Mouse (Mus musculus): Measurements from ENCODE around the gene Ifitm2. TPM values are rescaled to one million over a fixed set of nuclear protein-coding genes. Genes with fewer than 3 reads are reported as not detected.
A peak's percentile ranks its signal among the peaks of the same experiment; 100 is the strongest.

Ifitm2 gene
- polyA plus RNA-seq (2015; fragmentation: Nextera tagmentation; extraction: Ambion mirVana), result 1,251 and 1,347 TPM in 2 replicates

DNA sequence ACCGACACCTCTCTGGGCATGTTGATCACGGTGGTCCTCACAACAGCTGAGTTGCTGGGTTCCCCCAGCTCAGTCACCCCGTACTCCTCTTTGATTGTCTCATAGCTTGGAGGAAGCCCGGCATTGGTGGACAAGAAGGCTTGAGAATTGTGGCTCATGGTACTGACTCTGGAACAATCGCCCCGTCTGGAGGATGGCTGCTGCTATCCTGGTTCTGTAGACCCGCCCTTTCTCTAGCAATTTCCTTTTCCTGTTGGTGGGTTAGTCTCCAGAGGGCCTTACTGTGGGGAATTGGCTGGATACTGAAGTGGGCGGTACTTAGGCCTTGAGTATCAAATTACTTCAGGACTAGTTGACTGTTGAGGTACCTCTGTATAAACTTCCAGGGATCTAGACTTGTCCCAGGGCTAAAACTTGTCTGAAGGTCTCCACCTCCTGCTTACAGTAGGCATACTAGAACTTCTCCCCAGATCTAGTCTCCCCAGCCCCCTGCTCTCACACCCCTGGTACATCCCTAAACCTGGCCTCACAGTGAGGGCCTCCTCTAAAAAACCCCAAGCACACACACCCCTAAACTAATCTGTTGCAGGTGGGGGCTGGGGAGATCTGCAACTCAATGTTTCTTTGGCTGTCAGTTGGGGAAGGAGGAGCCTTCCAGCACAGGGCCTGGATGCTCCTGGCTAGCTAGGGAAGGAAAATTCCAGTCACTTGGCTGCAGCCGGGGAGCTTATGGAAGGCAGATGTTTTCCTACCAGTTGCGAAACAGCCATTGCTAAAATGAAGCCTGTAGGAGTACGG, at the start of gene Ifitm2, which contains the start of gene Gm45717:
Ifitm2 (minus strand) TSS at position 230 of the 798 bp plus-strand sequence.
Gm45717 (minus strand) TSS at position 180 of the 798 bp plus-strand sequence.
- H3K4me3 ChIP-seq (replicated peaks), result peak within 1 kb of the TSS; percentile 60
- H3K36me3 ChIP-seq, result 0 out of 2 replicates have a peak, but pooled peaks cover 3% of the 10 kb centered on the region
- H3K27me3 ChIP-seq (replicated peaks), result no peaks in the 10 kb centered on the region
- H3K4me2 ChIP-seq (replicated peaks), result peak within 1 kb of the TSS; percentile 84
- H3K9ac ChIP-seq, result peak within 1 kb of the TSS; percentile 63
- 4% methylated on average over 11 of the region's 11 CpGs for WGBS
- peak; percentile 92 for ATAC-seq
- no peaks in the 10 kb centered on the region for H3K9me3 ChIP-seq
- H3K4me1 ChIP-seq (replicated peaks), result peaks cover 42% of the 10 kb centered on the region
- peak within 1 kb of the TSS; percentile 95 for H3K27ac ChIP-seq

DNA sequence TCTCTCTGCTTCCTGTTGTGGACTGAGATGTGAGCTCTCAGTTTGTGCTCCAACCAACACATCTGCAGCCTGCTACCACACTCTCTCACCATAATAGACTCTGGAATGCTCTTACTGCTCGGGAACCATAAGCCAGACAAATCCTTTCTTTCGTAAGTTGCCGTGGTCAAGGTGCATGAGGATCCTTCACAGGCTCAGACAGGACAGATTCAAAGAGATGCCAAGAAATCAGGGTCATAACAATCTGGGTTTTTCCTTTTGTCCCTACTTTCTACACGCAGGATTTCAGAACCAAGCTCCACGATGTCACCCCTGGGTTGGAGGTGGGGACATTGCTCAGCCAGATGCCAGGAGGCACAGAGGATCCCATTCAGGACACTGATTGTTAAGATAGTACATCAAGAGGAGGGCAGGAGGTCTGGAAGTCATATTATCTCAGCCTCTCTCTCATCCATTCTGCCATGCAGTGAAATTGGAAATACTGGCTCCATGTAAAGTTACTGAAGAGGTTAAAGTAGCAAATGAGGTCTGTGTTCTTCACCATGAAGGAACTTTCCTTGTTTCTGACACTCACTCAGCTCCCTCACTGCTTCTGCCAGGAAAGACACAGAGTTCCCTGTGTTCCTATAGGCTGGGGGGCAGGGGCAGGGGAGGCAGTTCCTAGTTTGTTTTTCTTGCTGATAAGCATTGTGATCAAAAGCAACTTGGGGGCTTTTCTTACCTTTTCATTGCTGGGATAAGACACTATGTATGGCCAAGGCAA, 47.6 kb upstream of the Ifitm2 start:
- H3K4me2 ChIP-seq (replicated peaks), result no peak overlapping the region
- no peak overlapping the region for H3K27ac ChIP-seq
- 80% methylated on average over 5 of the region's 5 CpGs for WGBS
- H3K27me3 ChIP-seq (replicated peaks), result no peaks in the 10 kb centered on the region
- no peaks in the 10 kb centered on the region for H3K36me3 ChIP-seq
- ATAC-seq, result no peak
- no peak overlapping the region for H3K4me3 ChIP-seq (replicated peaks)
- peaks cover 3% of the 10 kb centered on the region; the same call in 1 of the 2 replicates for H3K4me1 ChIP-seq (replicated peaks)
- no peak overlapping the region for H3K9ac ChIP-seq
- no peaks in the 10 kb centered on the region for H3K9me3 ChIP-seq

DNA sequence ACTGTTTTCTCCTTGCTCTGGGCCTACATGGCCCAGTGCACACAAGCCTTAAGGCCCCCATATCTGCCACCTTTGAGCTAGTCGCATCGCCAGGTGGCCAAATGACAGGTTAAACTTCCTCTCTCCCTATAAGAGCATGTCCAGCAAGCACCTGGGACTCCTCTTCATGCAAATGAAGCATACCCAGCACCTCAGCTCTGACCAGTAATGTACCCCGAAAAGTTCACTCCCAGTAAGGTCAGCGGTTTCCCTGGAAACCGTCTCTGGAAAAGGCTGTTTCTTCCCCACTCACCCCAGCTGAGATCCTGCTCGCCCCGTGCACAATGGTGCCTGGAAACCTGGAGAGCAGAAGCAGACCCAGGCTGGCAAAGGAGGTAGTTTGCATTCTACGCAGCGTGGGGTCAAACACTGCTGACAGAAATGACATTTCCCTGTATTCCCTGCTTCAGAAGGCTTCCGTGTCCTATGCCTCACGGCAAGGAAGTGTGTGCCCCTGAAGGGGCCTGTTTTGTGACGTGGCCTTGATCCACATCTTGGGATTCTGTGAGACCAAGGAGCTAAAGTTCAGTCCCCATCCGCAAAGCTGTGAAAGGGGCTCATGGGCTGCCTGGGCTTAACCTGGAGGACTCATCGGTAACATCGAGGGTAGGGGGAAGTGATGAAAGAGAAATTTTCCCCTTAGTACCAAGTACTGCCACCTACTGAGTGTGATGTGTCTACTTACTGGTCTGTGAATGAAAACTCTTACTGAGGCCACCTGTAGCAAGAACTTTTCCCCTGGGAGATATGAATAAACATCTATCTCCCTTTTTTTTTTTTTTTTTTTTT, 45.3 kb upstream of the Ifitm2 start:
- Histone ChIP-seq H3K4me3 (replicated peaks) (no peak overlapping the region), H3K27me3 (replicated peaks) (no peaks in the 10 kb centered on the region), H3K9ac (no peak overlapping the region), H3K27ac (no peak overlapping the region), H3K4me1 (replicated peaks) (no peaks in the 10 kb centered on the region), H3K9me3 (no peaks in the 10 kb centered on the region), H3K36me3 (no peaks in the 10 kb centered on the region), H3K4me2 (replicated peaks) (no peak overlapping the region)
- 73% methylated on average over 15 of the region's 15 CpGs for WGBS
- ATAC-seq, result no peak

DNA sequence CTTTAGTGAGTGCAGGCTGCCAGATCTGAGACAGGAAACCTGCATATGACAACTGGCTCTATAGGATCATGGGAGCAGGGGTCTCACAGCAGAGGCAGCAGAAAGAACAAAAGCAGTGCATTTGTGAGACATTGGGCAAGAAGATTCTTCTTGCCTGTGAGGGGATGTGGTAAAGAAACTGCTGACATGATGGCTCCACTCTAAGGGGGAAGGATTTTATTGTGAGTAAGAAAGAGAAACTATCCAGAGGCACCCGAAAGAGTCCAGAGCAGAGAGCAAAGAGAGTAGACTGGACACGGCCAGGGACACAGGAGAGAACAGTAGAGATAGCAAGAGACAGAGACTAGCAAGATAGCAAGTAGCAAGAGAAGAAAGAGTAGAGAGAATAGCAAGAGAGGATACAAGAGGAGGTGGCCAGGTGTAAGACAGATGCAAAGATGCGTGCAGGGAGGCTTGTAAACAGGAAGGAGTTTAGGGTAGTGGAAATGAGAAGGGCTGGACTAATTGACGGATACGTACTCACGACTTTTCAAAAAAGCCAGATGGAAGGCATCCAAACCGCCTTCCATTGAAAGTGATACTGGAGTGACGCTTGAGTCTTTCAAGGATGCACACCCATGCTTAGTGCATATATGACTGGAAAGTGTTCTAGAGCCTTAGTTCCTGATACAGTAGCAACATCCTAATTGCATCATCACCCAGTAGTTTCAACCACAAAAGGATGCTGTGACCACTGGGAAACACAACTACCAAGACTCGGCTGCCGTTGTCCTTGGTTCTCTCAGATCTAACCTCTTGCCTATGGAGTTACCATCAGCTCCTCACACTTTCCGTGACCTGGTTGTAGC, 43.3 kb upstream of the Ifitm2 start:
- Histone ChIP-seq H3K27me3 (replicated peaks) (no peaks in the 10 kb centered on the region), H3K4me2 (replicated peaks) (no peak overlapping the region), H3K27ac (0 out of 2 replicates have a peak overlapping the region, but pooled peaks have one; percentile 9), H3K9ac (no peak overlapping the region), H3K4me1 (replicated peaks) (no peaks in the 10 kb centered on the region), H3K36me3 (no peaks in the 10 kb centered on the region), H3K9me3 (no peaks in the 10 kb centered on the region), H3K4me3 (replicated peaks) (no peak overlapping the region)
- 77% methylated on average over 11 of the region's 11 CpGs for WGBS
- no peak for ATAC-seq

DNA sequence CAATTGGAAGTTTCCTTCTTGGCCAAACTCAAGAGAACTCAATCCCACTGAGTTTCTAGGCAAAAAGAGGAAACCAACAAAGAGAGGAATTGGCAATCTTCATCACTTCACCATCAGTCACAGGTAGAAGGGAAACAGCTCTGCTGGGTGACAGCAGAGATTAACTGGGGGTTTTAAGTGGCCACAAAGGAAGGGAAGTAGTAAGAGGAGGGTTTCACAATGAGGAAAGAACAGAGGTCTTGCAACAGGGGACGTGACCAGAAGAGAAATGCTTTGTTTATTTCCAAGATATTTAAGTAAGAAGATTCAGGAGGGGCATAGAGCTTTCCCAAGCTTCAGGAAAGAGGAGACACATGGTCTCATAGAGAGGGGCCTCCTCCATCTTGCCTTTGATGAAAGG, 42.0 kb upstream of the Ifitm2 start:
- no peak overlapping the region for H3K27ac ChIP-seq
- no peak overlapping the region for H3K4me2 ChIP-seq (replicated peaks)
- no peaks in the 10 kb centered on the region for H3K36me3 ChIP-seq
- no peak overlapping the region for H3K4me3 ChIP-seq (replicated peaks)
- H3K9ac ChIP-seq, result no peak overlapping the region
- H3K4me1 ChIP-seq (replicated peaks), result no peaks in the 10 kb centered on the region
- 23% methylated on average over 1 of the region's 1 CpGs for WGBS
- H3K9me3 ChIP-seq, result no peaks in the 10 kb centered on the region
- H3K27me3 ChIP-seq (replicated peaks), result no peaks in the 10 kb centered on the region
- no peak for ATAC-seq

DNA sequence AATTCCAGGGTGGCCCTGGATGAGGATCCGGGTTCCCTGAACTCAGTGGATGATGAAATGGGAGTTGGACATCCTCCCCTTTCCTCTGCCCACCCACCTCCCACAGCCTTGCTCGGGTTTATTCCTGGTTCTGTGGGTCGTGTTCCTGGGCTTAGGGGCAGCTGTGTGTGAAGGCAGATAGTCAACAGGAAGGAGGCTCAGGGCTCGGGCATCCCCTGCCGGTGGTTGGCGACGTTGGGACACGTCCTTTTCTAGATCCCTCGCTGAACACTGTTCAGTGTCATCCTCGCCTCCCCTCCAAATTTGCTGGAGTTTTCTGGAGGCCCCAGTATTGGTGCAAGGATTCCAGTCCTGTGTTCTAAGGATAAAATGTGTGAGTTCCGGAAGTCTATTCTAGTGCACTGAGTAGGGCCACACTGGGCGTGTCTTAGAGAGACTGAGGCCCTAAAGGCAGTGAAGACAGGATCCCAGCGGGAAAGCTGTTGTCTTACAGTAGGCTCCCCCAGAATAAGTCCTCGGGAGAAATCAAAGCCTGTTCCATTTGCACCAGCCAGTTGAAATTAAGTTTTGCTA, 35.4 kb upstream of the Ifitm2 start:
- H3K4me3 ChIP-seq (replicated peaks), result no peak overlapping the region
- peaks cover 11% of the 10 kb centered on the region; the same call in 1 of the 2 replicates for H3K4me1 ChIP-seq (replicated peaks)
- no peaks in the 10 kb centered on the region for H3K9me3 ChIP-seq
- WGBS, result 84% methylated on average over 14 of the region's 14 CpGs
- H3K36me3 ChIP-seq, result no peaks in the 10 kb centered on the region
- H3K27me3 ChIP-seq (replicated peaks), result no peaks in the 10 kb centered on the region
- no peak for ATAC-seq
- no peak overlapping the region for H3K9ac ChIP-seq
- no peak overlapping the region for H3K27ac ChIP-seq
- no peak overlapping the region for H3K4me2 ChIP-seq (replicated peaks)

DNA sequence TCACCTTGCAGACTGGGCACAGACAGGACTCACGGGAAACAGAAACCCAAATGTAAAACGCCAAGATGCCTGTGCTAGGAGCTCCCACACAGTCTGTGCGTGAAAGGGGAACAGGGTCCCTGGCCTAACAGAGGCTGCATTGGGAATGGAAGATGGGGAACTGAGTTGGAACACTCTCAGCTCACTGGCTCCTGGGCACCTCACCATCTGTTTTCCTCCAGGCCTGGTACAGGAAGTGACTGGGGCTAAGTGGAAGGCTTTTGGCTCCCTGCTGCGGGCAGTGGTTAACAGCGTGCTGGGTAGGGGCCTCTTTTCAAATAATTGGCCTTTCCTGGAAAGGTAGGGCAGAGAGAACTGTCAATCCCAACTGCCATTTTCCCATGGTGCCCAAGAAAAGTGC, 34.8 kb upstream of the Ifitm2 start:
- no peak; the same call in 1 of the 2 replicates for ATAC-seq
- 75% methylated on average over 5 of the region's 5 CpGs for WGBS
- H3K9ac ChIP-seq, result no peak overlapping the region
- H3K4me2 ChIP-seq (replicated peaks), result no peak overlapping the region
- H3K27me3 ChIP-seq (replicated peaks), result no peaks in the 10 kb centered on the region
- no peak overlapping the region for H3K27ac ChIP-seq
- H3K9me3 ChIP-seq, result no peaks in the 10 kb centered on the region
- no peaks in the 10 kb centered on the region for H3K36me3 ChIP-seq
- H3K4me1 ChIP-seq (replicated peaks), result peaks cover 11% of the 10 kb centered on the region; the same call in 1 of the 2 replicates
- H3K4me3 ChIP-seq (replicated peaks), result no peak overlapping the region

DNA sequence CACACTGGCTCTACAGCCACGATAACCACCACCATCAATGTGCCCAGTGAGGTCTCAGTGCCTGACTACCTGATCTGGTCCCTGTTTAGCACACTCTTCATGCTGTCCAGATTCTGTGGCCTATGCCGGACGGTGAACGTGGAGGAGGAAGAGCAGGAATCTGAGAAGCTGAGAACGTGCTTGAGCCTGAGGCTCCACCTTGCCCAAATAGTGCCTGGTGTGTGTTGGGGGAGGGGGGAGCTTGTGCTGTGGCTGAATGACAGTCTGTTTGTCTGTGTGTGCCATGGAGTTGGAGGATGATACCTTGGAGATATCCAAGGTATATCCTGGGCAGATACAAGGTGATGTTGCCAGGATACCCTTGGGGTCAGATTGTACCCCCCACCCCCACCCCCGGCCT, 34.4 kb upstream of the Ifitm2 start:
- WGBS, result 46% methylated on average over 6 of the region's 6 CpGs
- ATAC-seq, result peak; percentile 46; the same call in 1 of the 2 replicates

DNA sequence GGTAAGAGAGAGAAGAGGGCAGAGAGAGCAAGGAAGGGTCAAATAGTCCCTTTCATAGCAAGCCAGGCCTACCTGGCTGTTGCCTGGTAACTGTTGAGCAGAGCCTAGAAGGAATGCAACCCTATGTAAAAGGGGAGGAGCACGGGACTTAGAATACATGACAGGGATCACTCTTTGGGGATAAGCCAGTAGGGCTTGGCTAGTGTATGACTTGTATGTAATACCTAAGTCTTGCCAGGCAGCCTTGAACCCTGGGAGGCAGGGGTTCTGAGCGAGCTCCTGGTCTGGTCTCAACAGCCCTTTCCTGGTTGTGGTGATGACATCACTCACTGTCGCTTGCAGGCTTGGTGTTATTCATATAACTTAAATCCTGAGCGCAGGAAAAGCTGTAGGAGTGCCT, 33.2 kb upstream of the Ifitm2 start:
- ATAC-seq, result no peak
- no peak overlapping the region for H3K9ac ChIP-seq
- WGBS, result 72% methylated on average over 4 of the region's 4 CpGs

More for the DNA sequence above, 34.4 kb upstream of the Ifitm2 start:
- Histone ChIP-seq H3K27me3 (replicated peaks) (no peaks in the 10 kb centered on the region), H3K9me3 (no peaks in the 10 kb centered on the region), H3K27ac (no peak overlapping the region), H3K36me3 (no peaks in the 10 kb centered on the region), H3K4me1 (replicated peaks) (peaks cover 11% of the 10 kb centered on the region; the same call in 1 of the 2 replicates), H3K4me2 (replicated peaks) (no peak overlapping the region), H3K4me3 (replicated peaks) (no peak overlapping the region), H3K9ac (no peak overlapping the region)

DNA sequence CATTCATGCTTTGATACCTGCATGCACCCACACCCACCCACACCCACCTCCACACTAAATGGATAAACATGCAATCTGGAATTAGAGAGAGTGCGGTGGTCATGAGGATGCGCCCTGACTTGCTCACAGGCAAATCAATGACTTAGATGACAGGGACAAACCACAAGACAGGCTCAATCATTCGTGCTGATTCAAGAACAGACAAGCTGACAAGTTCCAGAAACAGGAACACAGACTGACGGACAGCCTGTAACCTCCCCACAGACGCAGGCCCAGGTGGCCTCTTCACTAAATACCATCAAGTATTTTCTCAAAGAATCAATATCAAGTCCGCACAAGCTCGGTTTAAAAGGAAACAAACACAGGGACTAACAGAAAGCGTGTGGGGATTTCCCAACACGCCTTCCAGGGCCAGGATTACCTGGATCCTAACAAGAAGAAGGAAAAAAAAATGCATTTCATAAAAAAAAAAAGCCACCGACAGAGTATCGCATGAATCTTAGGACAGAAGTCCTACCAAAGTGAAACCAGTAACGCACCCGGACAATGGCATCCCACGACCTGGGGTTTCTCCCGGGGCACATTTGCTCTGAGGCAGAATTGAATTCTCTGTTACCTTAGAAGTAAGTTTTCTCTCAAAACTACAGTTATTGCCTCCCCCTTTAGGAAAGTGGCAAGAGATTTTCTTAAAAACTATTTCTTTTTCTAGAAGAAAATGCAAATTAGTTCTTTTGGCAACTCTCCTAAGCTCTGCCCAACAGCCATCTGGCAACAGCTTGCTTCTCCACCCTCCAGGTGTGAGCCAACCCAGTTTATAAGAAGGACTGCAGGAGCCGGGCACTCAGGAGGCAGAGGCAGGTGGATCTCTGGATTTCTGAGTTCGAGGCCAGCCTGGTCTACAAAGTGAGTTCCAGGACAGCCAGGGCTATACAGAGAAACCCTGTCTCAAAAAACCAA, 31.7 kb upstream of the Ifitm2 start:
- 78% methylated on average over 17 of the region's 17 CpGs for WGBS
- no peaks in the 10 kb centered on the region for H3K36me3 ChIP-seq
- H3K27ac ChIP-seq, result no peak overlapping the region
- no peaks in the 10 kb centered on the region for H3K27me3 ChIP-seq (replicated peaks)
- H3K4me2 ChIP-seq (replicated peaks), result no peak overlapping the region
- no peaks in the 10 kb centered on the region for H3K9me3 ChIP-seq
- no peak overlapping the region for H3K4me3 ChIP-seq (replicated peaks)
- no peak overlapping the region for H3K9ac ChIP-seq
- ATAC-seq, result no peak
- H3K4me1 ChIP-seq (replicated peaks), result peaks cover 11% of the 10 kb centered on the region; the same call in 1 of the 2 replicates

More for the DNA sequence above, 33.2 kb upstream of the Ifitm2 start:
- Histone ChIP-seq H3K9me3 (no peaks in the 10 kb centered on the region), H3K27me3 (replicated peaks) (no peaks in the 10 kb centered on the region), H3K36me3 (no peaks in the 10 kb centered on the region), H3K4me2 (replicated peaks) (no peak overlapping the region), H3K4me1 (replicated peaks) (peaks cover 11% of the 10 kb centered on the region; the same call in 1 of the 2 replicates), H3K27ac (no peak overlapping the region), H3K4me3 (replicated peaks) (no peak overlapping the region)

Data from intestine, embryonic 15.5 days (tissue).